Mouse (Mus musculus) adrenal gland, adult 18-20 months (tissue): ENCODE results near the gene Trappc10. TPM values are rescaled to one million over a fixed set of nuclear protein-coding genes. Genes with fewer than 3 reads are reported as not detected.

Source experiments
- total RNA-seq, 2 experiments: library from RNA; stranded (reverse); gene quantifications; 1 replicate in 1 of 2; 2 replicates in 1 of 2; pipeline ENCODE4 v1.2.3; 2021

Gene Trappc10
- total RNA-seq, 2 experiments from 2014 or later, result 44.2 to 53.2 TPM

Other genes starting within 250 kb of the Trappc10 start
- 100 to 1,000 TPM; 137 to 283 TPM for gene Pfkl, start 234.6 kb downstream of the Trappc10 start, total RNA-seq
- 10 to 100 TPM in 1 of 2 experiments, 1 to 10 TPM in 1; 4.4 to 24.4 TPM for gene Dnmt3l, start 202.7 kb downstream of the Trappc10 start, total RNA-seq
- not detected for gene Aire, start 201.0 kb downstream of the Trappc10 start, total RNA-seq
- 10 to 100 TPM; 13.2 to 18.2 TPM for gene Icosl, start 175.3 kb downstream of the Trappc10 start, total RNA-seq
- 100 to 1,000 TPM; 275 to 312 TPM for gene D10Jhu81e, start 74.9 kb downstream of the Trappc10 start, total RNA-seq
- 10 to 100 TPM; 17.9 to 21.4 TPM for gene Pwp2, start 59.5 kb downstream of the Trappc10 start, total RNA-seq
- gene Agpat3, start 107.8 kb upstream of the Trappc10 start, total RNA-seq, result 100 to 1,000 TPM; 289 to 343 TPM
- 100 to 1,000 TPM; 255 to 265 TPM for gene Rrp1, start 168.4 kb upstream of the Trappc10 start, total RNA-seq
- gene Cstb, start 181.0 kb upstream of the Trappc10 start, total RNA-seq, result 100 to 1,000 TPM; 317 to 349 TPM
- gene Pdxk, start 220.3 kb upstream of the Trappc10 start, total RNA-seq, result 10 to 100 TPM; 25.8 to 35.9 TPM